Mouse (Mus musculus): ENCODE data around the gene Slc1a7.

Gene Slc1a7

DNA sequence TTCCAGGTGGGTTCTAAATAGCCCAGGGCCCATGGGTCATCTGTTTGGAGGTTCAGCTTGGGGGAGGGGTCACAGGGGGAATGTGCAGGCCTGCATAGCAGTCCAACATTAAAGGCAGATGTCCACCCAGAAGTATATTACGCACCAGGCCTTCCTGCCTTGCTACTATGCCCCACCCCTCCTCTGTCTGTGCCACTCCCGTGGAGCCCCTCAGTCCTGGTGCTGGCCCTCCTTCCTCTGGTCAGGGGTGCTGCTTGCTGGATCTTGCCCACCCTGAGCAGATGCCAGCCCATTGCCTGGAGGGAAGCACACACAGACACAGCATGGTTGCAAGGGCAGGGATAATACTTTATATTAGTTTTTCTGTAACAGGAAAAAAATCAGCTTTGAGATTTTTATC, 46.3 kb downstream of the Slc1a7 start:
- no peak for DNase-seq (ENCODE audit: low read depth, low spot score)

DNA sequence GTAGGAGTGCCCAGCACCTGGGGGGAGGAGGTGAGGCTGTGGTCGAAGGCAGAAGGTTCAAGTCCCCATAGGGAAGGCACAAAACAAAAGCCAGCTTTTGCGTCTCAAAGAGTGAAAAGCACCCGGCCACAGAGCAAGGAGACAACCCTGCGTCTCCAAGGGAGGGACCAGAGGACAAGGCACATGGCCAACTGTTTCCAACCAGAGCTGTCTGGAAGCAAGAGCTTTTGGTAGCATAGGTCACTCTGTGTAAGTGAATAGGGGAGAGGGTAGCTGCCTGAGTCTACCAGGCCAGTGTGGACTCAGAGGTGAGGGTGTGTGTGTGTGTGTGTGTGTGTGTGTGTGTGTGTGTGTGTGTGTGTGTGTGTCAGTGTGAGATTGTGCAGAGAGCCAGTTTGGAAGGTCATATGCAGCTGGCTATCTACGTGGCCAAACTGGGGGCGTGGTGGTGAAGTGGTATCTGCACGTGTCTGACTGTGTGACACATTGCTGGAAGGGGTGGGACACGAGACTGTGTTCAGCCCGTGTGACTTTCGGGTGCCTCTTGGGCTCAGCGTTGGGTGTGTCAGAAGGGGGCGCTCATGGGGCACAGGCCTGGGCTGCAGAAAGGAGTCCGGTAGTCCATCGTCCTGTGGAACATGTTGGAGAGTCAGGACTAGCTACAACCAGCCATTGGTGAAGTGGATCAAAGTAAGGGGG, 47.1 kb downstream of the Slc1a7 start:
- no peak for DNase-seq (ENCODE audit: low read depth, low spot score)

DNA sequence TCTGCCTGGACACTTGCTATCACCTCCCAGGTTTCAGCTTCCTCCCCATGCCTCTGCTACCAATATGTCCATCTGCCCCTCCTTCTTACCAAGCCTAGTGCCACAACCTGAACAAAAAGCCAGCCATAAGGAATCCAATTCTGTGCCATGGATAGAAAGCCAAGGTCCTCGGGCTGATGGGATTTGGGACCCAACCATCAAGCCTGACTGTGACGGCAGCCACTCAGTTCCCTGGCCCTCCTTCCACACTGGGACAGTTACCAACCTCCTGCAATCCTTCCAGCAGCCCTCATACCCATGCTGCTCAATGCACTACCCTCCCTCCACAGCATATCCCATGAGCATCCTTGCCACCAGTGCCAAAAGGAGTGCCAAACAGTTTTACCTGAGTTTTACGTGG, 48.2 kb downstream of the Slc1a7 start:
- DNase-seq (ENCODE audit: low read depth, low spot score): no peak

DNA sequence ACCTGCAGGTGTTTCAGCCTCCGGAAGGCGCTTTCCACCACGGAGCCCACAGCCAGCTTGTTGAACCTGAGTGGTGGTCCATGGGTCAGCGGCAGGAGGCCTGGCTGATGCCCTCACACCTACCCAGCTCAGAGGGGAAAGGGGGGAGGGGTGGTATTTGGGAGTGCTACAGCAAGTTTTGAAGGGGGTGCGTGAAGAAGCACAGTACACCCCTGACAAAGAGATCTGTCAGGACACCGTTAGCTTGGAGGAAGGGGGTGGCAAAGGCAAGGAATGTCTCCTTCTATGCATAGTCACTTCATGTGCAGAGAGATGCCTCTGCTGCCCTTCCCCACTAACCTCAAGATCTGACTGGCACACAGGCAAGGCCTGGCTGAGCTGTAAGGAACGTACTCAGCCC, 49.7 kb downstream of the Slc1a7 start:
- no peak for DNase-seq (ENCODE audit: low read depth, low spot score)

DNA sequence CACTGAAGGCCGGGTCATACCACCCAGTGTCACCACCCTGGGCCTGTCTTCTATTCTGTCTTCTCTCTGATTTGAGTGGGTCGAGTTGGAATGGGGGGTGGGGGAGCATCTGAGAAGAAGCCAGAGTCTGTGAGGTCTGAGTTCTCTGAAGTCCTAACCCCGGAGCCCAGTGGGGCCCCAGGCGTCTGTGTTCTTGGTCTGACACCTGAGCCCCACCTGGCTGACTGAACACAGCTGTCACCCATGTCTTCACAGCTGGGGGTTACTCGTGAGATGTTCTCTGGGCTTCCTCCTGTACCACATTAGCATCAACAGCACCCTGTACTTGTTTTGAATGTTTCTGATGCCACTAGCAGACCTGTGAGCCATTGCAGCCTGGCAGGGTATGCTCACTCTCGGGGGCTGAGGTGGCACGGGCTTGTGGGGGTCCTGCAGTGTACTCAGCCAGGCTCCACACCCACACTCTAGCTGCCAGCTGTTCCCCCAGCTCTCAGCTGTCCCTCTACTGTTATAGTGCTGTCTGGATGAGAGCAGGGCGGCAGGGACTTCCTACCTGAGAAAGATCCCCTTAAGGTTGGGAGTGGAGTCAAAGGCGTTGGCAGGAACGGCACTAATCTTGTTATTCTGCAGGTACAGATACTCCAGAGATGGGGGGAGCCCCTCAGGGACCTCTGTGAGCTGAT, 50.2 kb downstream of the Slc1a7 start:
- DNase-seq (ENCODE audit: low read depth, low spot score): no peak

DNA sequence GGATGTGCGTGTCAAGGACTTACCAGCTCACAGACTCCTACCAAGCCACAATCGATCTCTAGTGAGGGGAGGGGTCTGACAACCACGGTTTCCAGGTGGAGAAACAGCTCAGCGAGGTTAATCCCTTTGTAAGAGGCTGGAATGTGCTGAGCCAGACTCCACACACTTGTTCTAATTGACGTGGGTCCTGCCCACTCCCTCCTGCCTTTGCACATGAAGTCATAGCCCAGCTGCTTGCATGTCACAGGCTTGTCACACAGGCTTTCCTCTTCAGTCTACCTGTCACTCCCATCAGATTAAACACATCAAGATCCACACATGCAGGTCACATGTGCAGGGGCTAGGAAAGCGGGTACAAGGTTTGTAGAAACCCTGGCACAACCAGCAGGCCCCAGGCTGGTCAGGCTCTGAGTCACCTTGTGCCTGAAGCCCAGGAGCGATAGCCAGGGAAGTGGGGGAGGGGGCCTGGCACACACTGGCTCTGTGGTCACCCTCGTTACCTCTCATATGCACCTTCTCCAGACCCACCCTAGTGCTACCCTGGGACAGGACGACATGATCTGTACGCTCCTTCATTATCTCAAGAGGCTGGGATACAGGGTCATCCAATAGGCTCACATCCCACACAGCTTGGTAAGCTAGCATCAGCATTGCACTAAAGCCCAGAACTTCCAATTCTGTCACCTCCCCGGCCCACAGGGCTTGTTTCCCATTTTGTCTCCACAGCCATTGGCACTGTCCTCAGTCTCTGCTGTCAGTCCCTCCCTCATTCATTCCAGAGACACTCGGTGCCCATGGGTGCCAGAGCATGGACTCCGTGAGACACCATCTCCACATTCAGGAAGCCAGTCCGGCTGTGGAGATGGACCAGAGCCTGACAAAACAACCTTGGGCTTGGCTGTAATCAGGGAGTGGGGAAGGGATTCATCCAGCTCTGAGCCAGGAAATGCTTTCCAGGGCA, 51.1 kb downstream of the Slc1a7 start:
- no peak for DNase-seq (ENCODE audit: low read depth, low spot score)

DNA sequence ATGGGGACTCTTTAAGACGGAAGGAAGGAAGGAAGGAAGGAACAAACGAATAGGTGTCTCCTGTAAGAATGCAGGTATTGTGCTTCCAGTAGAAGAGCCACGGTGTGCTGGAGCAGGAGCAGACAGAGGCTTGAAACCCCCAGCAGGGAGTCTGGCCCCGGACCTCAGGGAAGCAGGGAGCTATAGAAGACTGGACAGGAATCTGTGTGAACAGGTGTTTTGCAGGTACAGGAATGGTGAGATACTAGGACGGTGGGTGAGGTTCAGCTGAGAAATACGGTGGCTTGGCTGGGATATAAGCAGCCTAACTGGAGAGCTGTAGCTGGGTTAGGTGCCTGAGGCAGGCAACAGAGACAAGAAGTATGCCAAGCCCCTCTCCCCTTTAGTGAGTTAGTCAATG, 52.0 kb downstream of the Slc1a7 start:
- no peak for DNase-seq (ENCODE audit: low read depth, low spot score)

DNA sequence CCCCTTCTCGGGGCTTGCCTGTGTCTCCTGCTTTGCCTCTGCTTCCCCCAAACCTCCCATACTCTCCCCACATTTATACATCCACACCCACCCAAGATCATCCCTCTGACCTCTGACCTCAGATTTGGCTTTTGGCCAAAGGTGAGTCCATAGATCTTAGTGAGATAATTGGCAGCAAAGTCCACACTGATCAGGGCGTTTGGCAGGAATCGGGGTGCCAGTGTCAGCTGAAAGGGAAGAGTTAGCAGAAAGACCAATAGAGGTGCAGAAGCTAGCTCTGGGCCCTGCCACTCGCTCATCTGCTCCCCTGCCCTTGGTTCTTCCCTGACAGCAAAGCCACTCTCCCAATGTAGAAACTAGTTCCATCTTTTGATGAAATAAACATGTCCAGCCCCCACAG, 55.1 kb downstream of the Slc1a7 start:
- DNase-seq (ENCODE audit: low read depth, low spot score): no peak

DNA sequence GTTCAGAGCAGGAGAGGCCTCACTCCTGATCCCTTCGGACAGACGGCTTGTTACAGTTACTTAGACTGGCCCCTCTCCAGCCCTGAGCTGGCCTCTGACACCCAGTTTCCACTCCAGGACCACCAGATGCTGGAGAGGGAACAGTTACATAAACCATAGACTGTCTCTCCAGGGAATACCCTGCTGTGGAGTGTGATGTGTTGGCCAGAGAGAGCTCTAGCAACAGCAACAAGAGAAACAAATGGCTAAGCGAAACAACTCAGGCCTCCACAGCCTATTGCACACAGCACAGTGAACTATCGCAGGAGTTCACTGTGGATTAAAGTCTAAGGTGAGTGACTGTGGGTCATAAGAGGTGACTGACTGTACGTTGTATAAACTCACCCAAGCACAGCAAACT, 56.5 kb downstream of the Slc1a7 start:
- DNase-seq (ENCODE audit: low read depth, low spot score): no peak

DNA sequence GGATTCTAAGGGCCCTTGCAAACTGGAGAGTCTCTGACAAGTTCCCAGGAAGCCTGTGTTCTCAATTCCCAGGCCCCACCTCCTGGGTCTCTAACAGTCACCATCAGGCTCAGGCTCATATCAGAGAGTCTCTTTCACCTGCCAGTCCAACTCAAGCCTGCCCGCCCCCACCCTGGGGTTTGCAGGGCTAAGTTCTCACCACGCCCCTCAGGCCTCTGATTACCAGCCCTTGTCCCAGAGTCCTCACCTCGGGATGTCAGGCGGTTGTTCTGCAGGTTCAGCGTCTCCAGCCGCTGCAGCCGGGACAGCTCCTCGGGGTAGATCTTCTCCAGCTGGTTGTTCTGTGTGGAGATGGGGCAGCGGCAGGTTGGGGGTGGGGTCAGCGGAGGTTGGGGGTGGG, 57.1 kb downstream of the Slc1a7 start:
- DNase-seq (ENCODE audit: low read depth, low spot score): no peak

DNA sequence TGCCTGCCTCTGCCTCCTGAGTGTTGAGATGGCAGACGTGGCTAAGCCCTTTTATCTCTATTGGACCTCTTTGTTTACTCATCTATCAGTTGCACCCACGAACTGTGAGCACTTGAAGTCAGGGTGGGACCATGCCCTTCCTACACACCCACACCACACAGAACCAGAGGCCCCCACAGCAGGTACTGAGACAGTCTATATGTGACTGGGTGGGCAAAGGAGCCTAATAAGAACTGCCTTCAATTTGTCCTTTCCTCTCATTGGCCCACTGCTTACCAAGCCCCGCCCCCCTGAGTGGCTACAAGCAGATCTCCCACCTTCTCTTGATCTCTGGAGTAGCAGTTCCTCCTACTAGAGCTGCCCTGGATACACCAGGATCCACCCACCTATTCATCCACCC, 58.1 kb downstream of the Slc1a7 start:
- no peak for DNase-seq (ENCODE audit: low read depth, low spot score)

DNA sequence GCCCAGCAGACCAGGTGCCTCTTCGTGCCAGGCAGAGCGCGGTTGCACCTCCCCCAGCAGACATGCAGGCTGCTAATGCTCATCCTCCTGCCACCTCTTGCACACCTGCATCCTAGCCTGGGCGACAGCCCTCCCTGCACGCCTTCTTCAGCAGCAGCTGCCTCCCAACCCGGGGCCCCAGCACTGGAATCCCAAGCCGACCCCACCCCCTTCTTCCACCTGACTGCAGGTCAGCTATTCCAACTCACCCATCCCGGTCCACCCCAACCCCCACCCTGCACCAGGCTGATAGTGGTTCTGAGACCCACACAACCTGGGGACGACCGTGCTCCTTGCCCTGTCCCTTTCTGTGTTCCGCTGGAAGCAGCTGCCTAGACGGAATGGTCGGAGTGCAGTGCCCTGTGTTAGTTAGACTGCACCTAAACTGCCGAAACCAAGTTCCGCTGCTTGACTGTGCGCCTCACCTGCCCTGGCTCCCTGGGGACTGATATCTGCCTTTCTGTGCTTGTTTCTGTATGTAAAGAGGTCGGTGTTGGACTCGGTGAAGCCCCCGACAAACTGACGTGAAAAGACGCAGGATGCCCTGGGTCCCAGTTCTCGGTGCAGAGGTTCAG, 62.9 kb downstream of the Slc1a7 start:
- DNase-seq (ENCODE audit: low read depth, low spot score): no peak

DNA sequence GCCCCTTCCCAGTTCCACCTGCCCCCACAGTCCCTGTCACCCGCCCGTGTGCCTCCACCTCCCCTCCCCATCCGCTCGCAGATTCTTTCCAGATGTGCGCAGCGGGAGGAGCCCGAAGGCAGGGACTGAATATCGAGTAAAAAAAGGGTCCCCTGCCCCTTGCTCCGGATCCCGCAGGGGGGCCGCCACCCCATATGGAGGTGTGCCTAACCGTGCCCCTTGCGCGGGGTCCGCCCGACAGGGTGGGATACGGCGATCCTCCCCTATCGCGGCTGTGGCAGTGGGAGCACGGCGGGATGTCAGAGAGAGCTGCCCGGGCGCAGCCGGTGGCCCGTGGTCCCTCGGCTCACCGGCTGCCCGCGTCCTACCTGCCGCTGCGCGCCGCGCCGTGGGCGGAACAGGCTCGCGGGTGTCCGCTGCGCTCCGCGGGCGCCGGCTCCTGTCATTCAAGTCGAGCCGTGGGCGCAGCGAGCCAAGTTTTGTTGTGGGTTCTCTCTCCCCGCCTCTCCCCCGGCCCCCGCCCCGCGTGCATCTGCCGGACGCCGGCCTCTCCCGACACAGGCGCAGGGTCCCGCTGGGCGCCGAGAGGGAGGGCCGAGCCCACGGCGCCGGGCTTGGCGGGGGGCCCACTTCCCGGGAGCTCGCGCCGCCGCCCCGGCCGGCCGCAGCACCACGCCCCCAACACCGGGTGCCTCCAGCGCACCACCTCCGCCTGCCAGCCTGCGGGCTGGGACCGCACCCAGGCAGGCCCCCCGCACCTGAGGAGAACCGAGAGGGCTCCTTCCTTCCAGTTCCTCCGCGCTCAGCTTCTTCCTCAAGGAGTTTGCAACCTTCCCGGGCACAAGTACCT, 63.6 kb downstream of the Slc1a7 start:
- no peak for DNase-seq (ENCODE audit: low read depth, low spot score)

DNA sequence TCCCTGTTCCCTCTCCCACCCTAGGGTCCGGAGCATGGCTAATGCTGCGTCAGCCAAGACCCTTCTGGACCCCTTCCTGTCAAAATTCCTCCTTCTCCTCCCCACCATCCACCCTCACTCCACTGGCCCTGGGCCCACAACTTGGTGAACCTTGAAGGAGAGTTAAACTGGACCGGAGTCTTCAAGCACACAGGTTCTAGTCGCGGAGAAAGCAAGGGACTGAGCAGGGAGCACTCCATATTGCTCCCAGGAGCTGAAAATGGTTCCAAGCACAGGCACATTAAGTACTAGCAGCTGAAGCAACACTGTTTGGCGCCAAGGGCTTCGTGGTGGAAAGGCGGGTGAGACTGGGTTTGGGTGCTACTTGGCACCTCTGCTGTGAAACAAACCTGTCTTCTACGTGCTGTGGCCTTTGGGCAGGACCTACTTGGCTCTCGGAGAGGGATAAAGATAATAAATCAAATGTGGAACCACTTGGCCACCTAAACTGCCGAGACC, 64.3 kb downstream of the Slc1a7 start:
- DNase-seq (ENCODE audit: low read depth, low spot score): no peak

DNA sequence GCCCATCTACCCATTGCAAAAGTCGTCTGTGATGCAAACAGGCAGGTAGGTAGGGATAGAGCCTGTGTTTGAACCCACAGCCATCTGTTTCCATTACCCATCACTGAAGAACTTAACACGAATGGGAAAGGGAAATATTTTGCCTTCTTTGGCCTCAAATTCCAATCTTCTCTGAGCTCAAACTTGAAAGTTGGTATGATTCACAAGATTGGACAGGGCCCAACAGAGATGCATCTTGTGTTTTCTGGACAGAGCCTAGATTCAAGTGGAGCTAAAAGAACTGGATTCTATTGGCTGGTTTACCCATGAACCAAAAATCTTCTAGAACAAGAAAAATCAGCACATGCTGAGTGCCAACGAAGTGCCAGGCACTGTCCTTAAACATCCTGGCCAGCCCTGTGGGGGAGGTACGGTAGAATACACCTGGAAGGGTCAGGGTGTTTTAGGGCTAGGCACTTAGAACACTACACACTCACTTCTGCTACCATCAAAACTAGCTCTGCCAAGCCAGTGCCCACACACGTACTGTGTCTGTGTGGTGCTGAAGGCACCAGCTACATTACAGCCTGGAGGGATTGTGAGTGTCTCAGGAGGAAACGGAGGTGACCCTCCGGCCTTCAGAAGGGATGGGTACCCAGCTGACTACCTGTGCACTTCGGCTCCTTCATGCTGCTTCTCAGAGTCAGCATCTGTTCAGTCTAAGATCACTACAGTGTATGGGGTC, 65.1 kb downstream of the Slc1a7 start:
- DNase-seq (ENCODE audit: low read depth, low spot score): no peak

DNA sequence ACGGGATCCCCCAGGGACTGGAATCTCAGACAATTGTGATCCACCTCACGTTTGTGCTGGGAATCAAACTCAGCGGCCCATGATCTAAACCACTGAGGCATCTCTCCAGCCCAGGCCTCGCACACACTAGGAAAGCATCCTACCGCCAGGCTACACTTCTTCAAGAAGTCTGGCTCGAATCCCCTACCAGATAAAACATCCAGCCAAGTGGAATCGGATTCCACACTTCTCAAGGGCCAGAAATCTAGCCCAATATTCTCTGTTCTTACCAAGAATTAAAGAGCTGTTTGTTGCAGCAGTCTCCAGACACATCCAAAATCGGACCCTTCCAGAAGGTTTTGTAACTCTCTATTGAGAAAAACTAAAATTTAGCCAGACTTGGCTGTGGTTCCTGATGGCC, 68.9 kb downstream of the Slc1a7 start:
- no peak for DNase-seq (ENCODE audit: low read depth, low spot score)

DNA sequence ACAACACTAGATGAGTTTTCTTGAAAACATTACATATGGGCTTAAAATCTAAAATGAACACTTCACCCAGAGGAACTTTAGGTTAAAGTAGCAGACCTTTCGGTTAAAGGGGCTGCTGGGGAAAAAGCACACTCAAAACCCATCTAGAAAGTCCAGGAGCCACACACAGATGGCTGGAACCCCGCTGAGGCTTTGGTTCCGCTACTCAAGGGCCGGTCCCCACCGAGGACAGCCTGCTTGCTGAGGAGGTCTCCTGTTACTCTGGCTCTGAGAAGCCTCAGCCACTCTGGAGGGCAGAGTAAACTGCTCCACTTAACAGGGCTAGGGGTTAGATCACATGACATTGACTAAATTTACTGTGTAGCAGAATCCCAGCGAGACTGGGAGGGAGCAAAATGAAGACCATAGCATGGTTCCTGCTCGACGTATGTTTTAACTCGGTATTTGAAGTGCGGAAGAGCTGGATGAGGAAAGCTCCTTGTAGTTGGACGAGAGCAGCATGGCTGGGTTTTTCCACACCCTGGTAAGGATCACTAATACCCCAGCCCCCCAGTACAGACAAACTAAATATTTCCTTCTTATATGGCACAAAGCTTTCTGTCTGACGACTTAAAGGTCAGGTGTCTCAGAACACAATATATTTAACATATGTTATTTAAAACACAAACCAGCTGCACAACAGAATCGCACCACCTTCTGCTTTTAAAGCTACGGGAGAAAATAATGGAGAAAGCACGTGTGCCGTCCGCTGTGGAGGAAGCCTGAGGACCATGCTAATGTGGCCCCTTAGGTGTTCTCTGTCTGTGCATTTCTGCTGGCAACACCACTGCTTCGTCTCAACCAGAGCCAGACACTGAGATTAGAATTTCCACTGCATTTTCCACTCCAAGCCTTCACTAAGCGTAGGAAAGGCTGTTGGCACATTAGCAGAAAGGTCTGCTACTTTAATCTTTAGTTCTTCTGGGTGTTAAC, 77.3 kb downstream of the Slc1a7 start:
- no peak for DNase-seq (ENCODE audit: low read depth, low spot score)

DNA sequence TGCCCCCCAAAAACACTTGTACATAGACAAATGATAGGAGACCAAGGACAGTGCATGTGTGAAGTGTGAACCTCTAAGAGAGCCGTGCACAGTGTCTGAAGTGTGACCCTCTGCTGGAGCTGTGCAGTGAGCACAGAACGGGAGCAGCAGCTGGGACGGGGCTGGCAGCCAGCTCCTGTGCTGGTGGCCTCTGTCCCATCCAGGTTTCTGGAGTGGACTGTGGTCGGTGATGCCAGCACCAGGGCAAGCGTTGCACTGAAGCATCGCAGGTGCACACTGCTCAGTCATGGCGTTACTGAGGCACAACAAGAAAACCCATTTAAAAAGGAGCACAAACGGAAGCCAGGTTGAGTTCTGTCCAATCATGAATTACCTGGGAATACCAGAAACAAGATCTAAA, 78.0 kb downstream of the Slc1a7 start:
- DNase-seq (ENCODE audit: low read depth, low spot score): no peak

DNA sequence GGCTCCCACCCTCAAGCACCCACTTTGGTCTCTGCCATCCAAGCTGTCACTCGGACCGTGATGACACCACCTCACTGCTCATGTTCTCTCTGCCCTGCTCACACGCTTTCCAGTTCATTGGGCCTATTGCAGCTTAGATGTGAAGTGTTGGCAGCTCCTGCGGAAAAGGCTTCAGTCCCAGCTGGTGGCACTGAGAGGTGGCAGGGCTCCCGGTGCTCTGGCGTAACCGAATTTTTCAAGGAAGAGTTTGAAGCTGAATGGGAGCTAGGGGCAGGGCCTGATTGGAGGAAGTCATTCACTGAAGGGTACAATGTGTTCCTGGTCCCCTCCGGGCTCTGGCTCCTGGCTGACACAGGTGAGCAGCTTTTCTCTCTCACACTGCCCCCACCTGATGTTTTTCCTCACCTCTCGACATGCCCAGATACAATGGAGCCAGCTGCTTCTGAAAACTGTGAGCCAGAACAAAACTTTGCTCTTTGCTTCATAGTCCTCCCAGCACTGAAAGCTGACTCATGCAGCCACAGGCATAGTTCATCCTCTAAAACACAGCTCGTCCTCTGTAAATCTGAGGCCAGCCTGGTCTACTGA, 83.6 kb downstream of the Slc1a7 start:
- DNase-seq (ENCODE audit: low read depth, low spot score): peak; percentile 22
